Mouse (Mus musculus) kidney, embryonic 16.5 days (tissue): ENCODE results near the gene Myo10. TPM values are rescaled to one million over a fixed set of nuclear protein-coding genes. Genes with fewer than 3 reads are reported as not detected.
A peak's percentile ranks its signal among the peaks of the same experiment; 100 is the strongest.

ENCODE experiments used
- ATAC-seq: fragments of 200-750 bp; cut with Nextera tagmentation; 2 replicates; pipeline ENCODE4 v1.8.0; 2017; ENCODE audit warnings: moderate TSS enrichment; ENCODE audit not compliant: low FRiP score, low TSS enrichment
- H3K27ac ChIP-seq: fragments of 300-500 bp; sonication (generic); 2 replicates; pipeline ENCODE4 v1.5.1; 2014; ENCODE audit warnings: low read length
- H3K27me3 ChIP-seq: fragments of 300-500 bp; sonication (generic); 2 replicates; pipeline ENCODE4 v1.6.1; 2014; ENCODE audit warnings: low read length, control low read depth, mixed read lengths; ENCODE audit not compliant: insufficient read depth
- H3K36me3 ChIP-seq: fragments of 300-500 bp; sonication (generic); 2 replicates; pipeline ENCODE4 v1.6.1; 2014; ENCODE audit warnings: low read length, control low read depth, mixed read lengths; ENCODE audit not compliant: insufficient read depth
- H3K4me1 ChIP-seq: fragments of 300-500 bp; sonication (generic); 2 replicates; pipeline ENCODE4 v1.6.1; 2014; ENCODE audit warnings: low read length, control low read depth, mixed read lengths; ENCODE audit not compliant: insufficient read depth
- H3K4me2 ChIP-seq: fragments of 300-500 bp; sonication (generic); replicated peaks from 2 replicates; pipeline ENCODE4 v1.6.1; 2014; ENCODE audit warnings: low read depth, low read length
- H3K4me3 ChIP-seq: fragments of 300-500 bp; sonication (generic); 2 replicates; pipeline ENCODE4 v1.5.1; 2014; ENCODE audit warnings: mild to moderate bottlenecking, low read length
- H3K9ac ChIP-seq: fragments of 300-500 bp; sonication (generic); replicated peaks from 2 replicates; pipeline ENCODE4 v1.6.1; 2014; ENCODE audit warnings: low read length
- H3K9me3 ChIP-seq: fragments of 300-500 bp; sonication (generic); 2 replicates; pipeline ENCODE4 v1.6.1; 2016; ENCODE audit warnings: low read length, control low read depth
- WGBS: fragments of 180-500 bp; shearing (Covaris S2); extraction: QIAGEN DNeasy Blood & Tissue Kit; methylation state at CpG from one replicate; pipeline ENCODE4 v1.1.7; 2014; 5-methylcytosine and 5-hydroxymethylcytosine counted together
- polyA plus RNA-seq: library from polyadenylated mRNA; unstranded; fragments of >200 nt; fragmentation: Nextera tagmentation; extraction: Ambion mirVana; gene quantifications from 2 replicates; pipeline ENCODE4 v1.2.1, GENCODE M21; 2015

Myo10 gene
- polyA plus RNA-seq, 1 experiment from 2014 or later, result 33.2 TPM

DNA sequence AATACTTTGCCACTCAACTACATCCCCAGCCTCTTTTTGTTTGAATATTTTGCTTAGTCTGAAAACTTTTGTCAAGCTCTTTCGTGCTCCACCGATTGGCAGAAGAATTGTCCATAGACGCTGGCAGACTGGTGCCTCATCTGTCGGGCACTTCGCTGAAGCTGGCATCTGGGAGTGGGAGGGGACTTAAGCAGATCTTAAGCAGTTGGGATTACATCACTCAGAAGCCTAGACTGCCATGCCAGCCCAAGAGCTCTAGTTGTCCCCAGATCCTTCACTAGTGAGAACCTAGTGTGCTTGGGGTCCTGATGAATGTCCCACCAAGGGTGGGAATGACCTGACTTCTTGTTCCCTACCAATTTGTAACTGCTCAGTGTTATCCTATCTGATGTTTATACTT lies 138.0 kb downstream of the Myo10 start:
- Histone ChIP-seq H3K4me3 (no peak overlapping the region), H3K27me3 (no peaks in the 10 kb centered on the region), H3K9me3 (no peaks in the 10 kb centered on the region), H3K27ac (no peak overlapping the region), H3K36me3 (peaks cover 33% of the 10 kb centered on the region; the same call in 1 of the 2 replicates), H3K9ac (no peak overlapping the region; the same call in 1 of the 2 replicates), H3K4me1 (peaks cover 14% of the 10 kb centered on the region), H3K4me2 (no peak overlapping the region)
- 69% methylated on average over 5 of the region's 5 CpGs for WGBS
- ATAC-seq, result no peak

DNA sequence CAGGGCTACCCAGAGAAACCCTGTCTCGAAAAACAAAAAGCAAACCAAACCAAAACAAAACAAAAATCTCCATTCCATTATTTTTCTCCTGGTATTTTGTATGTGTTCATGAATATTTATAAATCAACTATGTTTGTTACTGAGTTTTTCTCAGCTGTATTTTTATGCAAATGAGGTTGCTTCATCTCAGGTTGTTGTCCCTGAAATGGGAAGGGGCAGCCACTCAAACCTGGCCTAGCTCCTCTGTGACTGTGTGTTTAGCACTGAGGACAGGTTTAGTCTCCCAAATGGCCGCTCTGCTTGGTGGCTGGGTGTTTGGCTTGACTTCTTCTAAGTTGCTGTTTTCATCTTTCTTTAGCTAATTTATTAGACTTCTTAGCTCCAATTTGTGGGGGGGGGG lies 138.7 kb downstream of the Myo10 start:
- Histone ChIP-seq H3K27me3 (no peaks in the 10 kb centered on the region), H3K4me2 (no peak overlapping the region), H3K9me3 (no peaks in the 10 kb centered on the region), H3K36me3 (peaks cover 30% of the 10 kb centered on the region; the same call in 1 of the 2 replicates), H3K27ac (no peak overlapping the region), H3K9ac (no peak overlapping the region), H3K4me3 (no peak overlapping the region), H3K4me1 (peaks cover 14% of the 10 kb centered on the region)
- ATAC-seq, result no peak
- 87% methylated on average over 2 of the region's 2 CpGs for WGBS

DNA sequence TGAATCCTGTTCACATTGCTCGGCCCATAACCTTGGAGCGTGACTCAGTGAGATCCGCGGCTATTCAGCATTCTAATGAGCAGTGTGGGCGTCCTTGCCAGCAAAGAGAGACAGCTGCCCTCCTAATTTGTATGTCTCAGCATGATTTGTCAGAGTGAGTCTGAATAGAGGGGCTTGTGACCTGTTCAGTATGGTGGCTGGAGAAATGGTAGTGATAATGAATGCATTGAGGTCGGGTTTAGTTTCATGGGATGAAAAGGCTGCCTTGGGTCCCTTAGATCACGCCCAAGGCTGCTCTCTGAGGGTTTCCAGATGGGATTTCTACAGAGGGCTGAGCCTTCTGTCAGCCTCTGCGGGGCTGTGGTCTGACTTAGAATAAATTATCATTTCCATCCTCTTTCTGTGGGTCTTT lies 139.5 kb downstream of the Myo10 start:
- Histone ChIP-seq H3K9ac (no peak overlapping the region), H3K36me3 (peaks cover 23% of the 10 kb centered on the region; the same call in 1 of the 2 replicates), H3K27me3 (no peaks in the 10 kb centered on the region), H3K9me3 (no peaks in the 10 kb centered on the region), H3K4me3 (no peak overlapping the region), H3K27ac (no peak overlapping the region; the same call in 1 of the 2 replicates), H3K4me1 (peaks cover 14% of the 10 kb centered on the region), H3K4me2 (no peak overlapping the region)
- WGBS, result 24% methylated on average over 8 of the region's 8 CpGs
- ATAC-seq, result no peak

DNA sequence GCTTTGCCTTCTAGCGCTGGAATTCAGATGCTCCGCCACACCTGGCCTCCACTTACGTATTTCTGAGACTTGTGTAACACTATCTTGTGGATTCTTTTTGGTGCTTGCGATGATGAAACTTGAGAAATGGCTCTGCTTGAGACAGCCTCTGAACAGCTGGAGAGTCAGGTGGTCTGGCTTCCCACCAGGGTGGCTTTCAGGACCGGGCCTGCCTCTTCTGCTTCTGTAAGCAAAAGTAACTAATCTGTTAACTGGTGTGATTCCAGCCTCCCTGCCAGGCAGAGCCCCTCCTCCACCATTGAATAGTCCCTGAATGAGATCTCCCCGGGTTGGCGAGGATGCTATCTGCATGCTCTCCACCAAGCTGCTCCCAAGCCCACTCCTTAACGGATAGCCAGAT lies 140.0 kb downstream of the Myo10 start:
- no peak for ATAC-seq
- Histone ChIP-seq H3K9ac (no peak overlapping the region), H3K4me1 (peaks cover 18% of the 10 kb centered on the region), H3K36me3 (peaks cover 23% of the 10 kb centered on the region; the same call in 1 of the 2 replicates), H3K9me3 (no peaks in the 10 kb centered on the region), H3K27me3 (no peaks in the 10 kb centered on the region), H3K4me2 (no peak overlapping the region), H3K27ac (no peak overlapping the region; the same call in 1 of the 2 replicates), H3K4me3 (no peak overlapping the region)
- WGBS, result 42% methylated on average over 8 of the region's 8 CpGs

DNA sequence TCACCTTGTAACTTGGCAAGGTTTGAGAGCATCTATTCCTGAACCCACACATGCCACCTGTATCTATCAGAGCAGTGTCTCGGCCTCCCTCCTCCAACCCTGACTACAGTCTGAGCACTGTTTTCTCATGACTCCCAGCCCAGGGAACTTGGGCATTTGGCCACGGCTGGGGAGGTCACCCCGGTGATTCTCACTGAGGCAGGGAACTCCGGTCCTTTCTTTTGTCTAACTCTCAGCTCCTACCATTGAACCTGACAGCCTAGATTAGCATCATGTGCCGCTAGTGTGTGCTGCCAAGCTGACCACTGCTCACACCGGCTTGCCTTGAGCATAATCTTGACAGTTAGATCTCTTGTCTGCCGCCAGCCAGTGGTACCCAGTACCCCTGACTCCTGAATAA lies 140.8 kb downstream of the Myo10 start:
- peaks cover 26% of the 10 kb centered on the region for H3K4me1 ChIP-seq
- H3K9me3 ChIP-seq, result no peaks in the 10 kb centered on the region
- H3K4me2 ChIP-seq, result no peak overlapping the region
- no peak for ATAC-seq
- H3K9ac ChIP-seq, result no peak overlapping the region
- H3K36me3 ChIP-seq, result peaks cover 23% of the 10 kb centered on the region; the same call in 1 of the 2 replicates
- H3K4me3 ChIP-seq, result no peak overlapping the region
- 78% methylated on average over 7 of the region's 7 CpGs for WGBS
- H3K27me3 ChIP-seq, result no peaks in the 10 kb centered on the region
- no peak overlapping the region for H3K27ac ChIP-seq

DNA sequence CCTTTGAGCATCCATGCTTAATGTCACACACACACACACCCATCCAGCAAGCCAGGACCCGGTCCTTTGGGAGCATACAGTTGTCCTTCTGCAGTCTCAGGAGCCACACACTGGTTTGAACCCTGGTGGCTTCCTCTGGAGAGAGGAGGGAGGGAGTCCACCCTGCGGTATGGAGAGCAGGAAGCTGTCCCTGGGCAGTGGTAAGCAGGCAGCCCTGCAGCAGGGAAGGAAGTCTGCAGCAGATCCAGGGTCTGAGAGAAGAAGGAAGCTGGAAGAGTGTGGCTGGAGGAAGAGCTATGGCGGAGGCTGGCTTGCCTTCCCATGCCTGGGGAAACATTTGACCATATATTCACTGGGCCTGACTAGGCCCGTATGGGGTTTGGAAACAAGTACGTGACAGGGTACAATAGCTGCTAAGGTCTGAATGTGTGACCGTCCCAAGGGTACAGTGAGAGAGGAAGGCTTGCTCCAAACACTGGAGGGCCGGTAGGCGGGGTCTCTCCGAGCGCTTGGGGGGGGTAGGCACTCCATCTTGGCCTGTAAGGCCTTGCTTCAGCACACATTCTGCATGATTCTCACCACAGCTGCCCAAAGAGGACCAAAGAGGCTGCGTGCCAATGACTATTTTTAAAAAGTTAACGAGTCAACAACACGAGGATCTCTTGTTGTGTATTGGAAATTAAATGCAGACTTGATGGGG lies 142.5 kb downstream of the Myo10 start:
- no peak overlapping the region for H3K9ac ChIP-seq
- H3K4me3 ChIP-seq, result no peak overlapping the region
- ATAC-seq, result no peak
- no peaks in the 10 kb centered on the region for H3K27me3 ChIP-seq
- H3K9me3 ChIP-seq, result no peaks in the 10 kb centered on the region
- H3K4me1 ChIP-seq, result peaks cover 37% of the 10 kb centered on the region
- peaks cover 20% of the 10 kb centered on the region; the same call in 1 of the 2 replicates for H3K36me3 ChIP-seq
- H3K4me2 ChIP-seq, result no peak overlapping the region
- H3K27ac ChIP-seq, result peak overlapping the region; percentile 8; the same call in 1 of the 2 replicates
- 81% methylated on average over 13 of the region's 13 CpGs for WGBS

DNA sequence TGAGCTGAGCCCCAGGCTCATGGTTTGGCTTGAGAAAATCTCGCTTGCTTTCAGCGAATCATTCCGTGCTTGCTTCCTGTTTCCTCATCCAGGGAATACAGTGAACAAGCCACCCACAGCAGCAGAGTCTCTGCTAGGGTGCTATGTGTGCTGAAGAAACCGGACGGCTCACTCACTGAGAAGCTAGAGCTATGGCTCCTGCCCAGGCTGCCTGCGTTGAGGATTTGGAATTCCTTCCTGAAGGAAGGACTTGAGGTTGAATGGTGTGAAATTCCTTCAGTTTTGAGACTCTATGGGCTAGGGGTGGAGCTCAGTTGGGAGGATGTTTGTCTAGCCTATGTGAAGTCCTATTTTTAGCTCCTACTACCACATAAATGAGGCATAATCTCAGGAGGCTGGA lies 145.5 kb downstream of the Myo10 start:
- Histone ChIP-seq H3K27ac (peak overlapping the region; percentile 81), H3K9me3 (no peaks in the 10 kb centered on the region), H3K4me3 (no peak overlapping the region), H3K36me3 (peaks cover 22% of the 10 kb centered on the region; the same call in 1 of the 2 replicates), H3K27me3 (no peaks in the 10 kb centered on the region), H3K4me1 (peaks cover 26% of the 10 kb centered on the region), H3K9ac (peak overlapping the region; percentile 13; the same call in 1 of the 2 replicates), H3K4me2 (no peak overlapping the region)
- 42% methylated on average over 6 of the region's 6 CpGs for whole genome bisulfite sequencing
- peak; percentile 32; the same call in 1 of the 2 replicates for ATAC-seq

DNA sequence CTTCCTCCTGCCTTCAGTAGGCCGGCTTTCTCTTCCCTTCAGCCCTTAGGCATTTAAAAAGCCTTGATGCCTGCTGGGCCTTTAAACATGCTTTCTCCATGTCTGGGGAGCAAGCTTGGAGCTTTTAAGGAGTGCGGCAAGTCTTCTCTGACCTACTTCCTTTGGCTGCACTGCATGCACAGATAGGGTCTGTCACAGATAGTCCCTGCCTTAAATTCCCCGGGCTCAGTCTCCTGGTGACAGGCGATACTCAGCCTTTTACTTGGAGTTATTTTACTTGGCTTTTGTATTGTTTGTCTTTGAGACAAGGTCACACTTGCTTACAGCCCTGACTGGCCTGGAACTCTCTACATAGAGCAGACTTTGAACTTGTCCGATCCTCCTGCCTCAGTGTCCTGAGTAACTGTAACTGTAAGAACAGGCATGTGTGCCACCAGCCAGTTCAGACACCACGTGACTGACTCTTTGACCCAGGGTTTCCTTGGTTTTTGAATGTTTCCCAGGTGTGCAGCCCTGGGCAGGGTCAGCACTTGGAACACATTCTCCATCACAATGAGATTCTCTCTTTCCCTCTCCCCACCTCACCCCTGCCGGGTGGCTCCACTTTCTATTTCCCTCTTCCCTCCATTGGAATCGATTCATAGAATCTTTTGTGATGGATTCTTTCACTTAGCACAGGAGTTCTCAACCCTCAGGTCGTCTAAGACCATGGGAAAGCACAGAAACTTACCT lies 147.4 kb downstream of the Myo10 start:
- Histone ChIP-seq H3K9ac (no peak overlapping the region), H3K4me1 (peaks cover 45% of the 10 kb centered on the region)
- 53% methylated on average over 9 of the region's 9 CpGs for WGBS

DNA sequence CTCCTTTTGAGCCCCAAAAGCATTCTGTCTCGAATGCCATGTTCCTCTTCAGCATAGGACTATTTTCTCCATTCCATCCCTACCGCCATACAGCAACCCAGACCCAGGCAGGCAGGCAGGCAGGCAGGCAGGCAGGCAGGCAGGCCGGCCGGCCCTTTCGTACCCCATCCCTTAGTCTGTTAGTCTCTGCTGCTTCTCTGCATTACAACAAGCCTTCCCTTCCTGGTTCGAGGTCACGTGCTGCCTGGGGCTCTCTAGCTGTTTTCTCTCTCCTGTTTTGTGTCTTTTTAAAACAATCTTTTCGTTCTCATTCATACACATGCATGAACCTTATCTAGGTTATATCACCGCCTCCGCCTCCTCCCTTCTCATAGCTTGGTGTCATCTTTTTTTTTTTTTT lies 149.5 kb downstream of the Myo10 start:
- Histone ChIP-seq H3K9me3 (no peaks in the 10 kb centered on the region), H3K4me3 (no peak overlapping the region), H3K27me3 (no peaks in the 10 kb centered on the region), H3K36me3 (peaks cover 8% of the 10 kb centered on the region; the same call in 1 of the 2 replicates), H3K9ac (no peak overlapping the region), H3K4me2 (no peak overlapping the region), H3K27ac (no peak overlapping the region), H3K4me1 (peaks cover 60% of the 10 kb centered on the region)
- ATAC-seq, result no peak
- WGBS, result 91% methylated on average over 10 of the region's 10 CpGs

More for the DNA sequence above, 147.4 kb downstream of the Myo10 start:
- Histone ChIP-seq H3K4me3 (no peak overlapping the region), H3K27ac (peak overlapping the region; percentile 62), H3K4me2 (no peak overlapping the region), H3K36me3 (peaks cover 9% of the 10 kb centered on the region; the same call in 1 of the 2 replicates), H3K27me3 (no peaks in the 10 kb centered on the region), H3K9me3 (no peaks in the 10 kb centered on the region)
- ATAC-seq, result no peak
